Mouse (Mus musculus) spleen, adult 2 months (tissue): Measurements from ENCODE around the gene Acot3.

ENCODE experiments used
- CTCF ChIP-seq: fragments of 200-500 bp; IDR thresholded peaks from 2 replicates; pipeline ENCODE4 v1.5.1; 2011; ENCODE audit warnings: mild to moderate bottlenecking, inconsistent platforms; ENCODE audit not compliant: insufficient read depth, insufficient read length, insufficient replicate concordance; ENCODE audit errors: extremely low read depth
- POLR2A ChIP-seq: fragments of 200-500 bp; IDR thresholded peaks from 2 replicates; pipeline ENCODE4 v1.6.1; 2011; ENCODE audit warnings: low read depth, low read length, inconsistent platforms

- TF ChIP-seq CTCF (no peak), POLR2A (no peak)
These were observed 10.4 kb downstream of the Acot3 start for GRCm38 (mm10) chr12:84062336-84062735.
